Mouse (Mus musculus): ENCODE results near the gene Olfr1500. TPM values are rescaled to one million over a fixed set of nuclear protein-coding genes. Genes with fewer than 3 reads are reported as not detected.
"Not testable (repeated sequence)": the region's sequence is repeated elsewhere in the genome, so short reads cannot be mapped to it uniquely, and the experiment has no call there.

Olfr1500 gene
- not detected in 2 replicates for polyA plus RNA-seq (2014; fragmentation: Nextera tagmentation; extraction: Ambion mirVana)

GRCm38 (mm10) chr19:13830388-13830787 lies at the start of gene Olfr1500:
TSS of gene Olfr1500 (minus strand) at chr19:13830488.
- Histone ChIP-seq H3K4me2 (replicated peaks; ENCODE audit: low read depth, low read length) (no peak within 1 kb of the TSS), H3K27me3 (ENCODE audit: control insufficient read depth, insufficient read depth, low read length) (no peaks in the 10 kb centered on the region), H3K36me3 (ENCODE audit: control insufficient read depth, insufficient read depth, low read length) (no peaks in the 10 kb centered on the region), H3K9ac (ENCODE audit: low read depth, low read length) (no peak within 1 kb of the TSS), H3K4me3 (ENCODE audit: low read depth, low read length) (no peak within 1 kb of the TSS), H3K27ac (ENCODE audit: low read depth, low read length) (no peak within 1 kb of the TSS), H3K9me3 (ENCODE audit: control insufficient read depth, low read length) (no peaks in the 10 kb centered on the region), H3K4me1 (replicated peaks; ENCODE audit: control insufficient read depth, insufficient read depth, low read length) (no peaks in the 10 kb centered on the region)
- no peak for ATAC-seq (ENCODE audit: low FRiP score)
- DNase-seq (ENCODE audit: low spot score): no peak

- H3K4me2 ChIP-seq (replicated peaks; ENCODE audit: low read depth, low read length): no peak within 1 kb of the TSS
- no peak for ATAC-seq (ENCODE audit: low FRiP score)
- no peaks in the 10 kb centered on the region for H3K4me1 ChIP-seq (replicated peaks; ENCODE audit: control insufficient read depth, insufficient read depth, low read length)
- no peak within 1 kb of the TSS for H3K4me3 ChIP-seq (ENCODE audit: low read depth, low read length)
- no peak within 1 kb of the TSS for H3K9ac ChIP-seq (ENCODE audit: low read depth, low read length)
- H3K36me3 ChIP-seq (ENCODE audit: control insufficient read depth, insufficient read depth, low read length): no peaks in the 10 kb centered on the region
- no peaks in the 10 kb centered on the region for H3K27me3 ChIP-seq (ENCODE audit: control insufficient read depth, insufficient read depth, low read length)
- H3K9me3 ChIP-seq (ENCODE audit: control insufficient read depth, low read length): no peaks in the 10 kb centered on the region
- H3K27ac ChIP-seq (ENCODE audit: low read depth, low read length): no peak within 1 kb of the TSS
- 86% methylated on average over 1 of the region's 1 CpGs for WGBS
- DNase-seq (ENCODE audit: low spot score): no peak
Observed at GRCm38 (mm10) chr19:13861495-13861894, 31.2 kb upstream of the Olfr1500 start, which contains the start of gene Olfr1502. TSS of gene Olfr1502 (plus strand) at chr19:13861795.

GRCm38 (mm10) chr19:13850592-13850991 lies 20.3 kb upstream of the Olfr1500 start, which contains the start of gene Olfr1501:
TSS of gene Olfr1501 (minus strand) at chr19:13850692.
- not testable (repeated sequence) for H3K4me1 ChIP-seq (replicated peaks; ENCODE audit: control insufficient read depth, insufficient read depth, low read length); ATAC-seq (ENCODE audit: low FRiP score); H3K27me3 ChIP-seq (ENCODE audit: control insufficient read depth, insufficient read depth, low read length); H3K4me3 ChIP-seq (ENCODE audit: low read depth, low read length); H3K4me2 ChIP-seq (replicated peaks; ENCODE audit: low read depth, low read length); H3K9ac ChIP-seq (ENCODE audit: low read depth, low read length); H3K9me3 ChIP-seq (ENCODE audit: control insufficient read depth, low read length); DNase-seq (ENCODE audit: low spot score); H3K27ac ChIP-seq (ENCODE audit: low read depth, low read length); H3K36me3 ChIP-seq (ENCODE audit: control insufficient read depth, insufficient read depth, low read length)

- Histone ChIP-seq H3K4me1 (replicated peaks; ENCODE audit: control insufficient read depth, insufficient read depth, low read length) (no peaks in the 10 kb centered on the region), H3K4me2 (replicated peaks; ENCODE audit: low read depth, low read length) (no peak overlapping the region), H3K36me3 (ENCODE audit: control insufficient read depth, insufficient read depth, low read length) (no peaks in the 10 kb centered on the region), H3K27ac (ENCODE audit: low read depth, low read length) (no peak overlapping the region), H3K4me3 (ENCODE audit: low read depth, low read length) (no peak overlapping the region), H3K9me3 (ENCODE audit: control insufficient read depth, low read length) (no peaks in the 10 kb centered on the region), H3K27me3 (ENCODE audit: control insufficient read depth, insufficient read depth, low read length) (no peaks in the 10 kb centered on the region), H3K9ac (ENCODE audit: low read depth, low read length) (no peak overlapping the region)
- no peak for DNase-seq (ENCODE audit: low spot score)
- ATAC-seq (ENCODE audit: low FRiP score): no peak
- WGBS: 83% methylated on average over 3 of the region's 3 CpGs
Observed at GRCm38 (mm10) chr19:13828447-13828846, 1.8 kb downstream of the Olfr1500 start.

GRCm38 (mm10) chr19:13820847-13821246 lies 9.4 kb downstream of the Olfr1500 start:
- H3K27ac ChIP-seq (ENCODE audit: low read depth, low read length): no peak overlapping the region
- H3K4me3 ChIP-seq (ENCODE audit: low read depth, low read length): no peak overlapping the region
- no peaks in the 10 kb centered on the region for H3K4me1 ChIP-seq (replicated peaks; ENCODE audit: control insufficient read depth, insufficient read depth, low read length)
- H3K27me3 ChIP-seq (ENCODE audit: control insufficient read depth, insufficient read depth, low read length): no peaks in the 10 kb centered on the region
- H3K9ac ChIP-seq (ENCODE audit: low read depth, low read length): no peak overlapping the region
- WGBS: 78% methylated on average over 5 of the region's 5 CpGs
- no peak for ATAC-seq (ENCODE audit: low FRiP score)
- H3K9me3 ChIP-seq (ENCODE audit: control insufficient read depth, low read length): no peaks in the 10 kb centered on the region
- no peak overlapping the region for H3K4me2 ChIP-seq (replicated peaks; ENCODE audit: low read depth, low read length)
- no peaks in the 10 kb centered on the region for H3K36me3 ChIP-seq (ENCODE audit: control insufficient read depth, insufficient read depth, low read length)
- DNase-seq (ENCODE audit: low spot score): no peak

GRCm38 (mm10) chr19:13819347-13819746 lies 10.9 kb downstream of the Olfr1500 start, which contains the start of gene Olfr1499:
TSS of gene Olfr1499 (minus strand) at chr19:13819447.
- Histone ChIP-seq H3K4me2 (replicated peaks; ENCODE audit: low read depth, low read length) (no peak within 1 kb of the TSS), H3K4me3 (ENCODE audit: low read depth, low read length) (no peak within 1 kb of the TSS), H3K27ac (ENCODE audit: low read depth, low read length) (no peak within 1 kb of the TSS), H3K4me1 (replicated peaks; ENCODE audit: control insufficient read depth, insufficient read depth, low read length) (no peaks in the 10 kb centered on the region), H3K27me3 (ENCODE audit: control insufficient read depth, insufficient read depth, low read length) (no peaks in the 10 kb centered on the region), H3K9ac (ENCODE audit: low read depth, low read length) (no peak within 1 kb of the TSS), H3K9me3 (ENCODE audit: control insufficient read depth, low read length) (no peaks in the 10 kb centered on the region), H3K36me3 (ENCODE audit: control insufficient read depth, insufficient read depth, low read length) (no peaks in the 10 kb centered on the region)
- ATAC-seq (ENCODE audit: low FRiP score) (no peak), DNase-seq (ENCODE audit: low spot score) (no peak)

GRCm38 (mm10) chr19:13818827-13819226 lies 11.5 kb downstream of the Olfr1500 start:
- H3K4me1 ChIP-seq (replicated peaks; ENCODE audit: control insufficient read depth, insufficient read depth, low read length): no peaks in the 10 kb centered on the region
- H3K27ac ChIP-seq (ENCODE audit: low read depth, low read length): no peak overlapping the region
- no peak overlapping the region for H3K9ac ChIP-seq (ENCODE audit: low read depth, low read length)
- no peaks in the 10 kb centered on the region for H3K9me3 ChIP-seq (ENCODE audit: control insufficient read depth, low read length)
- ATAC-seq (ENCODE audit: low FRiP score) (no peak), DNase-seq (ENCODE audit: low spot score) (peak; percentile 1)
- no peak overlapping the region for H3K4me3 ChIP-seq (ENCODE audit: low read depth, low read length)
- H3K36me3 ChIP-seq (ENCODE audit: control insufficient read depth, insufficient read depth, low read length): no peaks in the 10 kb centered on the region
- 34% methylated on average over 5 of the region's 5 CpGs for WGBS
- H3K27me3 ChIP-seq (ENCODE audit: control insufficient read depth, insufficient read depth, low read length): no peaks in the 10 kb centered on the region
- no peak overlapping the region for H3K4me2 ChIP-seq (replicated peaks; ENCODE audit: low read depth, low read length)

- no peaks in the 10 kb centered on the region for H3K27me3 ChIP-seq (ENCODE audit: control insufficient read depth, insufficient read depth, low read length)
- no peaks in the 10 kb centered on the region for H3K36me3 ChIP-seq (ENCODE audit: control insufficient read depth, insufficient read depth, low read length)
- no peak overlapping the region for H3K4me2 ChIP-seq (replicated peaks; ENCODE audit: low read depth, low read length)
- H3K27ac ChIP-seq (ENCODE audit: low read depth, low read length): no peak overlapping the region
- no peaks in the 10 kb centered on the region for H3K4me1 ChIP-seq (replicated peaks; ENCODE audit: control insufficient read depth, insufficient read depth, low read length)
- no peak overlapping the region for H3K9ac ChIP-seq (ENCODE audit: low read depth, low read length)
- no peak overlapping the region for H3K4me3 ChIP-seq (ENCODE audit: low read depth, low read length)
- 66% methylated on average over 2 of the region's 2 CpGs for WGBS
- ATAC-seq (ENCODE audit: low FRiP score) (no peak), DNase-seq (ENCODE audit: low spot score) (no peak)
- H3K9me3 ChIP-seq (ENCODE audit: control insufficient read depth, low read length): no peaks in the 10 kb centered on the region
Observed at GRCm38 (mm10) chr19:13812823-13813222, 17.5 kb downstream of the Olfr1500 start.

- WGBS: 68% methylated on average over 1 of the region's 1 CpGs
- H3K27ac ChIP-seq (ENCODE audit: low read depth, low read length): not testable (repeated sequence)
Observed at GRCm38 (mm10) chr19:13805486-13805885, 24.8 kb downstream of the Olfr1500 start.

More at GRCm38 (mm10) chr19:13805486-13805885, 24.8 kb downstream of the Olfr1500 start:
- not testable (repeated sequence) for H3K27me3 ChIP-seq (ENCODE audit: control insufficient read depth, insufficient read depth, low read length); H3K9me3 ChIP-seq (ENCODE audit: control insufficient read depth, low read length); ATAC-seq (ENCODE audit: low FRiP score); H3K4me3 ChIP-seq (ENCODE audit: low read depth, low read length); DNase-seq (ENCODE audit: low spot score); H3K4me1 ChIP-seq (replicated peaks; ENCODE audit: control insufficient read depth, insufficient read depth, low read length); H3K36me3 ChIP-seq (ENCODE audit: control insufficient read depth, insufficient read depth, low read length); H3K9ac ChIP-seq (ENCODE audit: low read depth, low read length); H3K4me2 ChIP-seq (replicated peaks; ENCODE audit: low read depth, low read length)

Measured in hindbrain, embryonic 11.5 days (tissue).